Mouse (Mus musculus) heart, adult 2 months (tissue): Measurements from ENCODE around the gene Agpat3.

ENCODE experiments used
- CTCF ChIP-seq: fragments of 200-600 bp; IDR thresholded peaks from 2 replicates; pipeline ENCODE4 v1.8.1; 2022; ENCODE audit warnings: antibody characterized with exemption, mild to moderate bottlenecking, moderate library complexity
- EP300 ChIP-seq: fragments of 200-500 bp; IDR thresholded peaks from 2 replicates; pipeline ENCODE4 v1.6.1; 2011; ENCODE audit warnings: low read depth, low read length, control low read depth; ENCODE audit not compliant: insufficient read depth
- POLR2A ChIP-seq: fragments of 200-500 bp; IDR thresholded peaks from 2 replicates; pipeline ENCODE4 v1.6.1; 2011; ENCODE audit warnings: mild to moderate bottlenecking, low read depth, low read length, control low read depth; ENCODE audit not compliant: insufficient read depth

- TF ChIP-seq CTCF (no peak), EP300 (no peak), POLR2A (no peak)
Measured at GRCm38 (mm10) chr10:78303675-78304074, 48.6 kb downstream of the Agpat3 start.
